Mouse (Mus musculus) right cerebral cortex, adult 18-20 months (tissue): ENCODE measurements around the gene Msi2.
A peak's percentile ranks its signal among the peaks of the same experiment; 100 is the strongest.

Experiments used
- DNase-seq: peaks from one replicate; pipeline ENCODE4 v3.0.0; 2022; ENCODE audit warnings: mixed read lengths

Gene Msi2

DNA sequence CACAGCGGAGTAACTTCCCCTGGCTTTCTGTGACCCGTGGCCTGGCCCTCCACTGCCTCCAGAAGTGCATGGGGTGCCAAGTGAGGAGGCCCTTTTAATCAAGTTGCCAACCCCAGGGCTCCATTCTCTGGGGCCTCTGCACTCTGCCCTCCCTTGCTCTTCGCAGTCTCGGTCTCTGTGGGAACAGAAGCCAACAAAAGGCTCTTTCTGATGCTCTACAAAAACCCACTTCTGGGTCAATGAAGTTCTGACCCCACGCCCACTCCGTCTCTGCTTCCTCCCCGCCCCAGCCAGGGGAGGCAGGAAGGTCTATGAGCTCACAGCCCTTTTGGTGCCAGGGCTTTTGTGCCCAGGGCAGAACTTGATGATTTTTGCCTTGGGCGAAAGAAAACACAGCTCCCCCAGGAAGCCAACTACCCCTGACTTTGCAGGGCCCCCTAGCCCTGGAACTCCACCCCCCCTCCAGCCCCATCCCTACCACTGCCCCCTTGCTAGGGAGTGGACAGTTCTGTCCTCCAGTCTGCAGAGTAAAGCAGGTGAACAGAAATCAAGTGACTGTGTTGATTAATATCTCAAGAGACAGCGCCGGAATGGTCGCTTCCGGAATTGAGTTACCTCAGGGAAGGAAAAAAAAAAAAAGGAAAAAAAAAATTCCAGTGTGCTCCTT is 246.2 kb downstream of the Msi2 start:
- DNase-seq = peak; percentile 25

- no peak for DNase-seq
Measured at GRCm38 (mm10) chr11:88470599-88470998, 247.7 kb downstream of the Msi2 start.

DNA sequence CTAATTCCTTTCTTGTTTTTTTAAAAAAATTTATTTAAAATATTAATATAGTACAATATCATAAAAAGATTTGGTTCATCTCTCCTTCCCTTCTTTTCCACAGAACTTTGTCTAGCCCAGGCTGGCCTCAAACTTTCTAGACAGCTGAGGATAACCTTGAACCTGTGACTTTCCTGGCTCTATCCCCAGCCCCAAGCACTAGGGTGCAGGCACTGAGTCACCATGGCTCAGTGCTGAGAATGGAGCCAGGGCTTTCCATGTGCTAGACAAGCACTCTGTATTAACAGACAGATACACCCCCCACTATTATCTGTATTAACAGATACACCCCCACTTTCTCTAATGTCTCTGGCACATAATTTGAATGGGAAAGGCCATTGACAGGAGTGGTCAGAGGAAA is 249.3 kb downstream of the Msi2 start:
- DNase-seq = no peak

- DNase-seq = peak; percentile 68
Measured at GRCm38 (mm10) chr11:88467498-88468245, 250.6 kb downstream of the Msi2 start.

DNA sequence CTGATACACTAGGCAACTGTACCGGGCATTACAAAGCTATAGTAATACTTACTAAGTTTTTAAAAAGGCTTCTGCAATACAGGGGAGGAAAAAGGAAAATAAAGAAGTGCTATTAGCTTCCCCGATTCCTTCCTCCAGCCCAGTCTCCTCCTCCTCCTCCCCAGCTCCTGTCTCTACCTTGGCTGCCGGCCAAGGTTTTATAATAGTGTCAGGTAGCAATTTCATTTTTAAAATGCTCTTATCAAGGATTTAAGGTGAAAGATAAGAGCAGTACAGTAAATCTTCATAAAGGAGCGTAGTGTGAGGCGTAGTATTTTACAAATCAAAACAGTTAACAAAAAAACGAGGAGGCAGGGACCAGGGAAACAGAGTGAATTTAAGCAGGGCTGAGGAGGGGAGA is 254.4 kb downstream of the Msi2 start:
- DNase-seq = no peak

- DNase-seq = no peak
Measured at GRCm38 (mm10) chr11:88462789-88463188, 255.5 kb downstream of the Msi2 start.

DNA sequence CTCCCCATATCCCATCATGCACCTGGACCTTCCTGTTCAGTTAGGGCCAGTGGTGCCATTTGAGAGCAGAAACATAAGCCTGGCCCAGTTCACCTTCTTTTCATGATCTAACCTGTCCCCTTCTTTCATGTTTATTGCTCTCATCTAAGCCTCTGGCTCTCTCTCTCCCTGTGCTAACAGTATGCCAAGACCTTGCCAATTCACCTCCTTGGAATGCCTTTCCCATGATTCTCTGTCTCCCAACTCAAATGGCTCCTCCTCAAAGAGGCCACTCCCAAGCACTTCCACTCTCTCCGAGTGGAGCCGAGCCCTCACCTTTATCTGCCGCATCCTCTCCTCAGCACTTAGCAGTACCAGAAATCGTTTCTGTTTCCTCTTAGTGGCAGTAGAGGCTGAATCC is 256.7 kb downstream of the Msi2 start:
- no peak for DNase-seq

- DNase-seq = no peak
Measured at GRCm38 (mm10) chr11:88459946-88460736, 258.2 kb downstream of the Msi2 start.

DNA sequence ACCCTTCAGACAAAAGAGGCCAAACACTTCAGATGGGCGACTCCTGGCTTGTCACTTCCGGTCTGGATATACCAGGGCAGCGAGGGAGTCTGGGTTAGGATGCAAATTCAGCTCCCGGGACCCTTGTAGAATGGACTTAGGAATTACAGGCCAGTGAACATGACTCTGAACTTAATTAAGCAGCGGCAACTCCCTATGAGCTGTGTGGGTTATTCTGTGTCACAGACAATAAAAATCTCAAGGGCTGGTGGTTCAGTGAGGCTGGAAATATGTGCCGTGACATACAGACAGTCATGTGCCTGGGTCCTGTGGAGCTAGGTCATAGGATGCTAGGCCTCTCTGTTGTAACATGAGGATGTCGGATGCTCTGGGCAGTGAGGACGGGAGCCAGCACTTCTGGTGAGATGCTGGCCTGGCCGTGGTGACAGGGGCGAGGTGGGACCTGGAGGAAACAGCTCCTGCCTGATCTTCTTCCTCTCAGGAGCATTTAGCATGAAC is 261.0 kb downstream of the Msi2 start:
- DNase-seq = no peak

- DNase-seq = no peak
Measured at GRCm38 (mm10) chr11:88454867-88455806, 263.2 kb downstream of the Msi2 start.

- DNase-seq = no peak
Measured at GRCm38 (mm10) chr11:88449180-88449579, 269.1 kb downstream of the Msi2 start.

- DNase-seq = no peak
Measured at GRCm38 (mm10) chr11:88448571-88448970, 269.7 kb downstream of the Msi2 start.

- DNase-seq = no peak
Measured at GRCm38 (mm10) chr11:88447350-88447749, 271.0 kb downstream of the Msi2 start.

DNA sequence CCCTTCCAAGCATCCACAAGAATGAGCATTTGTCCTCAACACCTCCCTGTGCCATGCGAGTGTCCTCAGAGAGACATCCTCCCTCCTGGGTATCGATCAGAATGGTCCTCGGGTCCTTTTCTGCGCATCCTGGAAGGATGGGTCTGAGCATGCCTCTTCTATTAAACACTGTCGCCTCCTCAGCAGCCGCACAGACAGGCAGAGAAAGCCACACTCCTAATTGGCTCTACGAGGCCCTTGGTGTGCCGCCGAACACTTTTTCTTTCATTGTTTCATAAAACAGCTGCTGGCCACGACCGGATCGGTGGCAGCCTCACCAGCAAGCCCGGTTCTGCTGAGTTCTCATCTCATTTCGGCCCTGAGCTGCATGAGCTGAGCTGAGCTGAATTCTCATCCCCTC is 274.4 kb downstream of the Msi2 start:
- no peak for DNase-seq

DNA sequence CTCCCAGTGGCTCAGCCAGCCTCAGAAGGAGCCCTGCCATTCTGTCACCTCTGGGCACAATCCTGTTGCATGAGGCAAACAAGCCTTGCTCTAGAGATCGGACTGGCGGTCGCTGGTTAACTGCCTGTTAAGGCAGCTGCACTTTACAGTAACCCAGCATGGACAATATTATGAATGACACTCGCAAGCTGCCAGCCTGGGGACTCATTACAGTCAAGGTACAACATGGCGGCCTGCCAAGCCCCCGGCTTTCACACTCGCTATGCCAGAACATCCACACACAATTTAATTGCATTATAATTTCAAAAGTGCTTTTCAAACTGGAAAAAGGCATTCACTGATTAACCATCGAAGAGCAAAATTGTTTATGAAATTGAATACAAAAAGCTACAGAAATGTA is 275.0 kb downstream of the Msi2 start:
- no peak for DNase-seq

- no peak for DNase-seq
Measured at GRCm38 (mm10) chr11:88441871-88442740, 276.2 kb downstream of the Msi2 start.

DNA sequence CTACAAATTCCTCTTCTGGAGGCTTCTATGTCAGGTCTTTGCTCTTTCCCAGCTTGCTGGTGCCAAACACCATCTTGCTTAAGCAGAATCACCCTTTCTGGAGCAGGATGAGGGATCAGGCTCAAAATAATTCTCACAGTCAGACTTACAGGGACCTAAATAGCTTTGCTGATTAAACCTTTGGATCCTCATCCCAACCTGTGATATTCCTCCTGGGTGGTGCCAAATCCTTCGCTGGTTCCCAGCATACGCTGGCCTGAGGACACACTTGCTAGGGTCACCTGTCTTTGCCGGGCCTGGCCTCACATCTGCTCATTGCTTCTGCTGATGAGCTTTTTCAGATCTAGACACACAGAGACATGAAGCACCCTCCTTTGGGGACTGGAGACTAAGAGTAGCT is 279.7 kb downstream of the Msi2 start:
- no peak for DNase-seq

DNA sequence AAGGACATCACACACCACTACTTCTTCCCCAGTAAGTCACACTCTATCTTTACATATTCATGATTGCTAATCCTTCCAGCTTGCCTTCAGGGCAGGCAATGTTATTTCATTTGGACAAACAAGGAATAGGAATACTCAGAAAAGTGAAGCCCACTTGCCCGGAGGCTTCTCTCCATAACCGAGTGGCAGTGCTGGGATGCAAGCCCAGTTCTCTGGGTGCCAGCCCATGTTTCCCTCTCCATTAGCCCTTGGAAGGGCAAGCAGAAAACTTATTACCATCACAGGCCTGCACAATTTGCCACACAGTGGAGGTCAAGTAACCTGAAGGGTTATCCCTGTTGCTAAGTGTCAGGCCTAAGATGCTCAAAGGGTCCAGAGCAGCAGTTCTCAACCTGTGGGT is 281.7 kb downstream of the Msi2 start:
- DNase-seq = no peak

DNA sequence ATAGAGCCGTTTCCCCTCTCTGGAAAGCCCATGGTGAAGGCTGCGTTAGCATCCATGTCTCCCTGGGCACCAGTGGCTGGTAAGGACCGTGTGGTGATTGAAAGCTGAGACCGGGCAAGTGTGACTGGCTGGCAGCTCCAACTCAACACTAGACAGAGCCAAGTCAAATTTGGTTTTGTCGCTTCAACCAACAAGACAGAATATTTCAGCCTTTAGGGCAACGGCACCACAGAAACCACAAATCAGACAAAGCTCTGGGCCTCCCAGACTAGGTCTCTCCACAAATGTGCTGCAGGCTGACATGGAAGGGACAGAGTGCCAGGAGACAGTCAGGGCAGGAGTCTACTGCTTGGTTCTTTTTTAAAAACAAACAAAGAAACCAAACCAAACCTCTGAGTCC is 282.8 kb downstream of the Msi2 start:
- DNase-seq = no peak

DNA sequence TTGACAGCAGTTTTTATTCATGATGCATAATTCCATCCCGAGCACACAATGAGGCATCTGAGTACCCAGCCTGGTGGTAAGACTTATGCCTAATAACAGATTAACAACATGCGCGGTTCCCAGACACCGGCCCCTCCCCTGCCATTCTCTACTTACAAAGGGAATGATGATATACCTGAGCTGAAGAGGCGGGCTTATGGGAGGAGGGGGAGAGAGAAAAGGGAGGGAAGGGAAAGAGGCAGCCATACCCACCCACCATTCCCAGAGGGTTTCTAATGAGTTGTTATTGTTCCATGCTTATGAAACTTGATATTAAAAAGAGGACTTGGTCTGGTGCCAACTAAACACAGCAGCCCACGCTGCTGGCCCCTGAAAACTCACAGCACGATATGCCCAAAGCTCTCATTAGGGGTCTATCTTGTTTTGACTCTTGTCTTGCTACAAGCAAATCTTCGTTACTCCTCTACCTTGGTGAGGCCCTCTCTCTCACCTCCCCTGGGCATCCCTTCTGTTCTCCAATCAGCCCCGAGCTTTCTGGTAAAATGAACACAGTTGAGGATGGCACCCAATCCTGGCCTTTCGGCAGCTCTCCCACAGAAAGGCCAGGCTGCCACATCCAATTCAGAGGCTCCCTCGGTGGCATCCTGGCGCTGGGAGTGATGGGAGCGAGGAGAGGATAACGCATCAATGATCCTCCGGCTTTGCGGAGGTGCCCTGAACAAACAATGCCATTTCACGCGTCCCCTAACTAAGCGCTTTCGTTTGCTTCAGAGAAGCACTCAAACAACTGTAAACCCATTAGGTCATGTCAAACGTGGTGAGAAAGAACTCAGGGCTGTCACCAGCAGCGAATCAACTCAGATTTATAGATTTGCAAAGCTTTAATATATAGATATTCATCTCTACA is 286.7 kb downstream of the Msi2 start:
- no peak for DNase-seq
